Mouse (Mus musculus): ENCODE measurements around the gene Twist2. TPM values are rescaled to one million over a fixed set of nuclear protein-coding genes. Genes with fewer than 3 reads are reported as not detected.

Twist2 gene
- polyA plus RNA-seq, 1 experiment from 2014 or later, result 7.8 TPM

DNA sequence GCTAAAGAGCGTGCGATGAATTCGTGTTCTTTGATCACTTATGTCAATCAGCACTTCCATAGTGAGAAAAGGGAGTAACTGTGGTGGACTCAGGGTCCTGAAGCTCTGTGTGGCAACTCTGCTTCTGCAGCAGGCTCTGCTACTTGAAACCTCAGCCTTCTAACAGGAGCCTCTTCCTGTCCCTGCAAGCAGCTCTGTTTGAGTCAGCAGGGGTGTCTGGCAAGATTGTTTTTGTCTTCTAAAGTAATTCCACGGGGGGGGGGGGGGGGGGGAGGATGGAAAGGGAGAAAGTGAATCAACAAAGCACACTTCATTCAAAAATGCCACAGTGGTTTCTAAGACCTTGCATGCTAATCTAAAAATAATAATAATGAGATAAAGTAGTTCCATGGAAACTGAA lies 24.0 kb downstream of the Twist2 start:
- DNase-seq (ENCODE audit: low spot score, missing footprints), result peak; percentile 71
- Histone ChIP-seq H3K4me3 (ENCODE audit: low read depth, low read length) (no peak overlapping the region), H3K9me3 (ENCODE audit: control insufficient read depth, low read length) (no peaks in the 10 kb centered on the region), H3K27ac (ENCODE audit: low read depth, low read length) (no peak overlapping the region), H3K9ac (ENCODE audit: low read length) (no peak overlapping the region), H3K27me3 (ENCODE audit: control insufficient read depth, insufficient read depth, low read length) (no peaks in the 10 kb centered on the region), H3K4me1 (ENCODE audit: control insufficient read depth, insufficient read depth, low read length) (no peaks in the 10 kb centered on the region), H3K4me2 (no peak overlapping the region), H3K36me3 (ENCODE audit: control insufficient read depth, insufficient read depth, low read length) (no peaks in the 10 kb centered on the region)
- WGBS, result 52% methylated on average over 4 of the region's 4 CpGs
- ATAC-seq (ENCODE audit: low FRiP score), result no peak

DNA sequence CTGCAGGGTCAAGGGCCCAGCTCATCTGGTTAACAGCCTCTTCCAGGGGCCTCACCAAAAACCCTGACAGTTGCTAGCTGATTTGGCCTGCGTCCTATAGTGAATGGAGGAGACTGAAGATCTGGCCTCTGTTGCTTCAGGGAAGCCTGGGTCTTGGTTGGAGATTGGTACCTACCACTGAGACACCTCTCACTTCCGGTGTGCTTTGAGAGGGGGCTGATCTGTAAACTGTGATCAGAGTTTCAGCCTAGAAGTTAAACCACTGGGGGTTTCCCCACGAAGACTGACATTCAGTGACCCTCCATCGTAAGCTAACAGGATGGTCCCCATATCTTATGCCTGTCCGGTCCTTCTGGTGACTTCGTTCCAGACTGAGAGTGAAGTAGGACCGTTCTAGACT lies 30.7 kb downstream of the Twist2 start:
- Histone ChIP-seq H3K27ac (ENCODE audit: low read depth, low read length) (no peak overlapping the region), H3K27me3 (ENCODE audit: control insufficient read depth, insufficient read depth, low read length) (no peaks in the 10 kb centered on the region), H3K4me2 (no peak overlapping the region), H3K9me3 (ENCODE audit: control insufficient read depth, low read length) (no peaks in the 10 kb centered on the region), H3K4me1 (ENCODE audit: control insufficient read depth, insufficient read depth, low read length) (no peaks in the 10 kb centered on the region), H3K36me3 (ENCODE audit: control insufficient read depth, insufficient read depth, low read length) (no peaks in the 10 kb centered on the region), H3K9ac (ENCODE audit: low read length) (no peak overlapping the region), H3K4me3 (ENCODE audit: low read depth, low read length) (no peak overlapping the region)
- WGBS, result 89% methylated on average over 7 of the region's 7 CpGs
- DNase-seq (ENCODE audit: low spot score, missing footprints) (peak; percentile 28), ATAC-seq (ENCODE audit: low FRiP score) (no peak)

DNA sequence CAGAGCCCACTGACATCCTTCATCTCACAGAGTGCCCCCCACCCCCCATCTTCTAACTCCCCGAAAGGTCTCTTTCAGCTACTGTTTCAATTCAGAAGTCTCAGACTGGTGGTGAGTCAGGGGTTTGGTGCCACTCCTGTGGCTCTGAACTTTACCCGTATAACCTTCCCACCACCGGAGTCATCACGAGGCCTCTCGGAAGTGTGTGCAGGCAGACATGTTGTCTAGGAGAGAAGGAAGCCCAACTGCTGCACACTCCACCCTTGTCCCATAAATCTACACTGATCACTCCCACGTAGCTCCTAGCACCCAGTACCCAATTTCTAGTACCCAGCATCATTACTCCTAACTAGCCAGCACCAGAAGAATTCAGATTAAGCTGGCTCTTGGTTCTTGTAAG lies 38.3 kb downstream of the Twist2 start:
- H3K27me3 ChIP-seq (ENCODE audit: control insufficient read depth, insufficient read depth, low read length), result no peaks in the 10 kb centered on the region
- no peak overlapping the region for H3K9ac ChIP-seq (ENCODE audit: low read length)
- no peak overlapping the region for H3K4me2 ChIP-seq
- H3K36me3 ChIP-seq (ENCODE audit: control insufficient read depth, insufficient read depth, low read length), result no peaks in the 10 kb centered on the region
- H3K9me3 ChIP-seq (ENCODE audit: control insufficient read depth, low read length), result no peaks in the 10 kb centered on the region
- H3K4me3 ChIP-seq (ENCODE audit: low read depth, low read length), result no peak overlapping the region
- no peak overlapping the region for H3K27ac ChIP-seq (ENCODE audit: low read depth, low read length)
- ATAC-seq (ENCODE audit: low FRiP score) (no peak), DNase-seq (ENCODE audit: low spot score, missing footprints) (no peak)
- no peaks in the 10 kb centered on the region for H3K4me1 ChIP-seq (ENCODE audit: control insufficient read depth, insufficient read depth, low read length)
- WGBS, result 95% methylated on average over 6 of the region's 6 CpGs

DNA sequence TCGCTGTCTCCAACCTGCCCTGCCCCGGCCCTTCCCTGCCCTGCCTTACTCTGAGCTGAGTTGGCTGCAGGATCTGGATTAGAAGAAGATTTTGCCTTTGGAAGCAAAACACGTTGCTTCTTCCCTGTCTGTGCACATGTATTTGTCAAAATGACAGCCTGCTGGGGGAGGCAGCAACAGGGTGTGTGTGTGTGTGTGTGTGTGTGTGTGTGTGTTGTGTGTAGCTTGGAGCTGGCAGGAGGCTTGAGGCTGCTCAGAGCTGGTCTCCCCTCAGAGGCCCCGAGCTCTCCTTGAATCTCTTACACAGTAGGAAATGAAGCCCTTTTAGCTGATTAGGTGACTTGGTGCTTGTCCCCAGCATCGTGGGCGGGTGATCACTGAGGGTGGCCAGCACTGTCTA lies 38.7 kb downstream of the Twist2 start:
- no peak for ATAC-seq (ENCODE audit: low FRiP score)
- H3K36me3 ChIP-seq (ENCODE audit: control insufficient read depth, insufficient read depth, low read length), result no peaks in the 10 kb centered on the region

DNA sequence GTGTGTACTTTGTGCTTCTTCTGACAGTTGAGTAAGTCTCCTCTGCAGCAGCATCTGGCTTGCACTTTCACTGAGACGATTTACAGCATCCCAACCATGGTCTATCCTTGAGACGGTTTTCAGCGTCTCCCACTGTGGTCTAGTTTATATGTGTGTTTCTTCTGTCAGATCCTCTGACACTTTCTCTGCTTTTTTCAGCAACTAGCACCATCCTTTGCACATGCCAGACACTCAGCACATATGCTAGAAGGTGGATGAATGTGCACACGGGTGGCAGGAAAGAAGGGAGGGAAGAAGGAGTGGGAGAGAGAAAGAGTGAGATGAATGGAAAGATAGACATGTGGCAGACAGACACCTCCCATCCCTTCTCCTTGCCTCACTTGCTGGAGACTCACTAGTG lies 43.0 kb downstream of the Twist2 start:
- ATAC-seq (ENCODE audit: low FRiP score) (no peak), DNase-seq (ENCODE audit: low spot score, missing footprints) (no peak)
- Histone ChIP-seq H3K36me3 (ENCODE audit: control insufficient read depth, insufficient read depth, low read length) (no peaks in the 10 kb centered on the region), H3K9ac (ENCODE audit: low read length) (no peak overlapping the region), H3K27me3 (ENCODE audit: control insufficient read depth, insufficient read depth, low read length) (no peaks in the 10 kb centered on the region), H3K4me3 (ENCODE audit: low read depth, low read length) (no peak overlapping the region), H3K4me2 (no peak overlapping the region), H3K4me1 (ENCODE audit: control insufficient read depth, insufficient read depth, low read length) (no peaks in the 10 kb centered on the region), H3K9me3 (ENCODE audit: control insufficient read depth, low read length) (no peaks in the 10 kb centered on the region), H3K27ac (ENCODE audit: low read depth, low read length) (no peak overlapping the region)
- WGBS, result 78% methylated on average over 4 of the region's 4 CpGs

More for the DNA sequence above, 38.7 kb downstream of the Twist2 start:
- H3K27me3 ChIP-seq (ENCODE audit: control insufficient read depth, insufficient read depth, low read length), result no peaks in the 10 kb centered on the region
- no peak for DNase-seq (ENCODE audit: low spot score, missing footprints)
- H3K4me2 ChIP-seq, result no peak overlapping the region
- H3K27ac ChIP-seq (ENCODE audit: low read depth, low read length), result no peak overlapping the region
- 81% methylated on average over 6 of the region's 6 CpGs for WGBS
- H3K4me3 ChIP-seq (ENCODE audit: low read depth, low read length), result no peak overlapping the region
- H3K9ac ChIP-seq (ENCODE audit: low read length), result no peak overlapping the region
- H3K9me3 ChIP-seq (ENCODE audit: control insufficient read depth, low read length), result no peaks in the 10 kb centered on the region
- no peaks in the 10 kb centered on the region for H3K4me1 ChIP-seq (ENCODE audit: control insufficient read depth, insufficient read depth, low read length)

DNA sequence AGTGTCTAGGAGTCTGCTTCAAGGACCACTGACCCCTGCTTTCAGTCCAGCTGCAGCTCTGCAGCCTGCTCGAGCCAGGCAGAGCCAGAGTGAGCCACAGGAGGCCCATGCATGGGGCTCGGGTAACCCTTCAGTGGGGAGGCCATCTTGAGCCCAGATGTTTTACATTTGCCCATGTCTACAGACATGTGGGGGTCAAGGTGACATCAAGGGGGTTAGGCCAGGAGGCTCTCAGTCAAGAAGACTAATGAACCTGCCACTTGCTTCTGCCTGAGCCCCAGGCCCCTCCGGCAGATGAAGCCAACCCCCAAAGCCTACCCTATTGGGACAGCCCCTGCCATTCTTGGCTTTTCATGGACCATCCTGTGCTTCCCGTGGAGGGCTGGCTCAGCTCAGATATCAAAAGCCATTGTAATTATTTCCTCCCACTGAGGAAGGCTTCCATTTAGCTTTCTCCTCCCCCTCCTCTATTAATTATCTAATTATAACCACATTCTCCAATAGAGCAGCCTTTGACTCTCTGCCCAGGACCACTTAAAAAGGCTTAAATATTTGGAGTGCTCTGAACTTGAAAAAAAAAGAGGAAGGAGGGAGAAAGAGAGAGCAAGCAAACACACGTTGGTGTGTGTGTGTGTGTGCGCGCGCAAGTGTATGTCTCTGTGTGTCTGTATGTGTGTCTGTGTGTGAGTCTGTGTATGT lies 43.6 kb downstream of the Twist2 start:
- no peaks in the 10 kb centered on the region for H3K9me3 ChIP-seq (ENCODE audit: control insufficient read depth, low read length)
- H3K36me3 ChIP-seq (ENCODE audit: control insufficient read depth, insufficient read depth, low read length), result no peaks in the 10 kb centered on the region
- no peak overlapping the region for H3K9ac ChIP-seq (ENCODE audit: low read length)
- DNase-seq (ENCODE audit: low spot score, missing footprints) (no peak), ATAC-seq (ENCODE audit: low FRiP score) (no peak)
- WGBS, result 65% methylated on average over 8 of the region's 8 CpGs
- H3K4me2 ChIP-seq, result no peak overlapping the region
- H3K27ac ChIP-seq (ENCODE audit: low read depth, low read length), result no peak overlapping the region
- no peak overlapping the region for H3K4me3 ChIP-seq (ENCODE audit: low read depth, low read length)
- no peaks in the 10 kb centered on the region for H3K27me3 ChIP-seq (ENCODE audit: control insufficient read depth, insufficient read depth, low read length)
- H3K4me1 ChIP-seq (ENCODE audit: control insufficient read depth, insufficient read depth, low read length), result no peaks in the 10 kb centered on the region

DNA sequence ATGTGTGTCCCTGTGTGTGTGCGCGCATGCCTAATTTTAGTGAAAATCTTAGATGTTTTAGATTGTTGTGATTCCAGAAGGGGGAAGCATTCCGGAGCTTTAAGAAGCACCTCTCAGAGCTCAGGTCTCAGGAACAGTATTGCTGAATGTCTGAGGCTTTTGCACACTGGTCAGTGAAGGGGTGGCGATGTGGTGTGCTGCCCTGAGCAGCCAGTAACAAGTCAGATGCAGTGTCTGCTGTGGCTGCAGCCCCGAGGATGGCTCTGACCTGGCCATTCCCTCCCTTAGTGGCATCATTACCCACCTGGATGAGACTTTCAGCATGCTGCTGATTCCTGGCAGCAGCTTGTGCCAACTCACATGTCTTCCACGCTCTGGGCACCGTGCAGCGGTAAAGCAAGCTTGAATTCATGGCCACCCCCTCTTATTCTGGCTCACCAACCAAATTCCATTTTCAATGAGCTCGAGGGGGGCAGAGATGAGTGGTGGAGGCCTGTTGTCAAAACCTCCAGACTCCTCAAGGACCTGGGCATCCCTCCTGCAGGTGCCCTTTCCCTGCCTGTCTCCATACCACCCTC lies 44.2 kb downstream of the Twist2 start:
- Histone ChIP-seq H3K9ac (ENCODE audit: low read length) (no peak overlapping the region), H3K4me2 (no peak overlapping the region), H3K9me3 (ENCODE audit: control insufficient read depth, low read length) (no peaks in the 10 kb centered on the region), H3K4me3 (ENCODE audit: low read depth, low read length) (no peak overlapping the region), H3K36me3 (ENCODE audit: control insufficient read depth, insufficient read depth, low read length) (no peaks in the 10 kb centered on the region), H3K4me1 (ENCODE audit: control insufficient read depth, insufficient read depth, low read length) (no peaks in the 10 kb centered on the region), H3K27me3 (ENCODE audit: control insufficient read depth, insufficient read depth, low read length) (no peaks in the 10 kb centered on the region), H3K27ac (ENCODE audit: low read depth, low read length) (no peak overlapping the region)
- ATAC-seq (ENCODE audit: low FRiP score) (no peak), DNase-seq (ENCODE audit: low spot score, missing footprints) (no peak)
- WGBS, result 77% methylated on average over 9 of the region's 9 CpGs

DNA sequence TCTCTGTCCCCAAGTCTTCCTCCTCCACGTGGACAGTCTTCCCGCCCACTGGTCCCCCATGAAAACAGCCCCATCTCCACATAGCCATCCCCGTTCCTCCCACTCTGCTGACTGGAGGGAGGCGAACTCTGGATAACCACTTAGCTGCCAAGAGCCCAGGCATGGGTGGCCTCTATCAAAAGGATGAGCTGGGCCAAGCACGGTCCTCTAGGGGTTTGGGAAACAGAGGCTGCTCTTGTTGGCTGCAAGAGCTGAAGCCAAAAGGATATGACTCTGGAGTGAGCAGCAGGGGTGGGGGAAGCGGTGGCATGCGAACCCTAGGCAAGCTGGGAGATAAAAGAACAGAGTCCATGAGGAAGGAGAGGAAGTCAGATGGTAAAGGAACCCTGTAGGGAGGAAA lies 50.0 kb downstream of the Twist2 start:
- H3K27ac ChIP-seq (ENCODE audit: low read depth, low read length), result no peak overlapping the region
- DNase-seq (ENCODE audit: low spot score, missing footprints) (no peak), ATAC-seq (ENCODE audit: low FRiP score) (no peak)
- H3K9ac ChIP-seq (ENCODE audit: low read length), result no peak overlapping the region
- H3K4me1 ChIP-seq (ENCODE audit: control insufficient read depth, insufficient read depth, low read length), result no peaks in the 10 kb centered on the region
- 85% methylated on average over 7 of the region's 7 CpGs for WGBS
- H3K9me3 ChIP-seq (ENCODE audit: control insufficient read depth, low read length), result no peaks in the 10 kb centered on the region
- H3K36me3 ChIP-seq (ENCODE audit: control insufficient read depth, insufficient read depth, low read length), result no peaks in the 10 kb centered on the region
- H3K4me3 ChIP-seq (ENCODE audit: low read depth, low read length), result no peak overlapping the region
- H3K27me3 ChIP-seq (ENCODE audit: control insufficient read depth, insufficient read depth, low read length), result no peaks in the 10 kb centered on the region
- H3K4me2 ChIP-seq, result no peak overlapping the region

DNA sequence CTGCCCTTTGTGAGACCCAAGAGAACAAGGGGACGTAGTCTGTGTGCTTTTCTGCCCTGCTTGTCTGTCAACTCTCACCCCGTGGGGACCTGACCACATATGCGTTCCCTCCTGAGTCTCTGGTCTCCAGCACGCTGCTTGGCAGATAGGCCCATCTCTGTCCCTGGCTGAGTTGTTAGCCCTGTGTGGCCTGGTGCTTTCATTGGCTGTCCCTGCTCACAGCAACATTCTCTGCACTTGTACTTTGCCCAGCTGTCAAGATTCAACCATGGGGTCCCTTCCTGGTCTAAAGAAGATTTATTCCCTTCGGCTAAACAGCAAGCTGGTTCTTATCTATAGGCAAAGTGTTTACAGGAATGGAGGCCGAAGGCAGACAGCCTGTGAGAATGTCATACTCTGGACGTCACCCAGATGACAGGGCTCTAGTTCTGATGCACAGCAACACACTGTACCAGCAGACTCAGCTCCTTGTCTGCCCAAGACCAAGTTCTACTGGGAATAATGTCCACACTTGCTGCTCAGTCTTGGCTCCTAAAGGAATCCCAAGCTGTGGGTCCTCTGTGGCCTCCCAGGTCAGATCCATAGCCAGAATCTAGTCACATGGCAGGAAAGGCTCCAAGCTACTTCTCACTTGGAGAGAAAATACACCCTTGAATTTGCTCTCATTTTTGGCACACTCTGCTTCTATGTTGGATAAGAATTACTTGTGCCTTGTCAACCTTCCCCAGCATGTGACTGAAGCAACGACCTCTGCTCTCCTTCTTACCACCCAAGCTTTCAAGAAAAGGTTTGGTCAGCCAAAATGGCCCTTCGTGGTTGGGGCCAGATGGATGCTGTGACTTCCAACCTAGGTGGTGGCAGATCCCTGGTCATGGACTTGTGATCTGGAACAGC lies 55.8 kb downstream of the Twist2 start:
- H3K4me2 ChIP-seq, result no peak overlapping the region
- no peak overlapping the region for H3K9ac ChIP-seq (ENCODE audit: low read length)
- no peak overlapping the region for H3K4me3 ChIP-seq (ENCODE audit: low read depth, low read length)
- H3K27ac ChIP-seq (ENCODE audit: low read depth, low read length), result no peak overlapping the region
- no peaks in the 10 kb centered on the region for H3K4me1 ChIP-seq (ENCODE audit: control insufficient read depth, insufficient read depth, low read length)
- no peaks in the 10 kb centered on the region for H3K27me3 ChIP-seq (ENCODE audit: control insufficient read depth, insufficient read depth, low read length)
- no peaks in the 10 kb centered on the region for H3K36me3 ChIP-seq (ENCODE audit: control insufficient read depth, insufficient read depth, low read length)
- DNase-seq (ENCODE audit: low spot score, missing footprints) (no peak), ATAC-seq (ENCODE audit: low FRiP score) (no peak)
- WGBS, result 84% methylated on average over 9 of the region's 9 CpGs
- H3K9me3 ChIP-seq (ENCODE audit: control insufficient read depth, low read length), result no peaks in the 10 kb centered on the region

Measured in midbrain, embryonic 11.5 days (tissue).